12 mouse cellular contexts compared by ENCODE assay signal in genomic region chr8:45775481-45775880, GRCm38 (mm10).
"Had no signal": no experiment of that assay in that cellular context is flagged by ENCODE, and none has a peak within 500 bp of the region (broad histone marks: within the 10 kb centered on the region; RNA-seq: fewer than 3 reads in every experiment).

No protein-coding gene starts in this region.

- DNase-seq: left cerebral cortex, postnatal 4 days; liver; liver, embryonic 13.5 days; liver, postnatal 0 days; lung, adult 18-20 months; lung, adult 2 months; lung, embryonic 14.5 days; lung, postnatal 10 days; lung, postnatal 14 days; lung, postnatal 36 days; lung, postnatal 4 days; midbrain, embryonic 14.5 days had no signal
